Mouse (Mus musculus): ENCODE measurements around the gene Klc4.

Klc4 gene

DNA sequence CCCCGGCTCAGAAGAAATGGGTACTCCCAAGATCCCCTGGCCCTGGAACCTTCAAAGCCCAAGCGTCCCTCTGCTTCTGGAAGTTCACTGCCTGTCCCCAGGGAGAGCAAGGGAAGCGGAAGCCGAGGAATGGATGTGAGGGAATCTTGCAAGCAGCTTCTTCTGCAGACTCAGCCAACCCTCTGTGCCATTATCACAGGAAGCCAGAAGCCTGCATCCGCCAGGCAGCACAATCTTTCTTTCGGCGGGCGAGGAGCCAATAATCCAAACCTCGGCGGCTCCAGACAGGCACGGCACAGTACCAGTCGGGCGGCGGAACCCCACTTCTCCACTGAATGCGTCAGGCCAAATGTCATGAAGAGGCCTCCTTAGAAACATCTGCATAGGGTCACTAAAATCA lies 24.5 kb downstream of the Klc4 start:
- no peak for DNase-seq (ENCODE audit: low read depth, low spot score)

DNA sequence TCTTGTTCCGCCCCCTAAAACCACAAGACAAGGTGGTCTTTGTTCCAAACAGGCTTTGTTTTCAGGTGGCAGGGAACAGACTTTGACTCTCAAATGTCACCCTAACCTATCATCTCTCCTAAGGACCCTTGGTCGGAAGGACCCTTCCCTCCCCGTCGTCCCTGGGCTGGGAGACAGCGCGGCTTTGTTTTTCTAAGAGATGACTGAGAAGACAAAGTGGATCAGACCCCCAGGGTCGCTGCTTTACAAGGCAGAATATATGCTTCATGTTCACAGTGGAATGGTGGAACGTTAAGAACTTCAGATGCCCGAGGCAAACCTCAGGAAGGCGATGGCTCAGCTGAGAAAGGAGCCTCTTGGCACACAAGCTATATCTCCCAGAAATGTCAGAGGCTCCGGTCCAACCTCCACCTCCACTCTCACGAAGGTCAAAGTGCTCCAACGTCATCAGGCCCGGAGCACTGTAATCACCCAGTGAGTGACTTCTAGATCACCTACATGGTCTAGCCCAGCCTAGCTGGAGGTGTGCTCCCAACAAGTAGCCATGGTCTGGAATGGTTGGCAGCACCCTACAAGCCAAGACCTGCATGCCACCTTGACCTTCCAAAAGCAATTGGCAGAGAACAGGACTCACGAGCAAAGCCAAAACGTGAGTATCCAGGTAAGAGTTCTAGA lies 26.0 kb downstream of the Klc4 start:
- DNase-seq (ENCODE audit: low read depth, low spot score): no peak

DNA sequence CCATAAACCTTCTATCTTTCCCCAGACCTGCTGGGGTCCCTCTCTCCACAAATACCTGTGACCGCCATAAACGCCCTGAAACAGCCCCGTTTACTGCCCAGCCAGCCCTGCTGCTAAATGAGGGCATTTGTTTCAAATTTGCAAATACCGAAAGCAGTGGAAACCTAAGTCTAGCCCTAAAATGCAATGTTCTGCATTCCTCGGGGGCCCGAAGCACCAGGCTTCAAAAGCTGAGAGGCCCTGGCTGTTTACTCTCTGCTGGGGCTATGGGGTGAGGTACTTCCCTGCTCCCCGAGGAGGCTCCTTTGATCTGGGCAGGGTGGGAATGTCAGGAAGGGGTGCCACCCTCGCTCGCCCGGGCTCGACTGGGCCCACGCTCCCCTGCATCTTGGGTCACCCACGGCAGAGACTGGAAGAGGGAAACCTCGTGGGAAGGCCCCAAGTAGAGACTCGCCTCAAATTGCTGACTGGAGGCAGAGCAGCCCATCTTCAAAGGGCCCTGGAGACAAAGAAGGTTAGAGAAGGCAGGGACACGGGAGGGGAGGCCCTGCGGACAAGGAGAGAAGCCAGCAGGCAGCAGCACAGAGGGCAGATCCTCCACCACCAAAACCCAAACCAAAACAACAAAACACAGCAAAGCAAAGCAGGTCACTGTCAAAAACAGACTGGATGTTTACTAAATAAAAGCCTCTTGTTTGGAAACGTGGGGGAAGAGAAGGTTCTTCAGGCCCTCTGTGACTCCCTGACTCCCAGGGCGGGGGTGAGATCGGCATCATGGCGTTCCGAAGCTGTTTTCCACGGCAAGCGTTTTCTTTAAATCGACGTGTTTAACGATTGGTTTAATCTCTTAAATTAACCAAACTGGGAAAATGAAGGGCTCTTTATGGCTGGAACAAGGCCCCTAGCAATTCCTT lies 26.8 kb downstream of the Klc4 start:
- DNase-seq (ENCODE audit: low read depth, low spot score): no peak

DNA sequence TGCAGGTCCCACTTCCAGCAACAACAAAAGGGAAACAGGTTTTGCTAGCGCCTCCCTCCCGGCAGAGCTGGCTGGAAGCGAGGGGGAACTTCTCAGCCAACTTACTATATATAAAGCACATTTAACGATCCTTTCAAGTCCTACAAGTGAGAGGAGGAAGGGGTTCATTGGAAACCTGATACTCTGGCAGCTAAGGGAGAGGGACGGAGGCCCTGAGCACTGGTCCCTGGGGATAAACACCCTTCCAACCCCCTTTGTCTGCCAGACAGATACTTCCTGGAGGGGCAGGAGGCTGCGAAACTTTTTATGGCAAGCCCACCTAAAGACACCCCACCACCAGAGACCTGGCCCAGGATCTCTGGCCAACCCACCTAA lies 27.4 kb downstream of the Klc4 start:
- no peak for DNase-seq (ENCODE audit: low read depth, low spot score)

- DNase-seq (ENCODE audit: low read depth, low spot score): no peak
These were observed 28.0 kb downstream of the Klc4 start for GRCm38 (mm10) chr17:46617799-46618198.

GRCm38 (mm10) chr17:46613229-46613628 lies 32.6 kb downstream of the Klc4 start:
- no peak for DNase-seq (ENCODE audit: low read depth, low spot score)

DNA sequence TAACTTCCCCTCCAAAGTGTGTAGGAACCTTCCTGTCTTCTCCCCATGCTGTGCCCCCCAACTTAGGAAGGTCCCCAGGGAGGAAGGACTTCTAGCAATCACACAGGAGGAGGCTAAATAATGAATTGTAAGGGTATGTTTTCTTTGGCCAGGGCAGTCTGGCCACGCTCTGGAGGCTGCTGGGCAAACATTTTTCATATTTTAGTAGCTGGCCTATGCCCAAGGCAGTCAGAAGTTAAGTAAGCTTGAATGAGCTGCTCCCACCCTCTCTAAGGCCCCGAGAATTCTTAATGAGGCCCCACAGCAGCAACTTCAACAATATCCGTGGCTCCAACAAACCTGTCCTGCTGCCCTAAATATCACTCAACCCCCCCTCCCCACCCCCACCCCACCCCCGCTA lies 33.0 kb downstream of the Klc4 start:
- DNase-seq (ENCODE audit: low read depth, low spot score): no peak

DNA sequence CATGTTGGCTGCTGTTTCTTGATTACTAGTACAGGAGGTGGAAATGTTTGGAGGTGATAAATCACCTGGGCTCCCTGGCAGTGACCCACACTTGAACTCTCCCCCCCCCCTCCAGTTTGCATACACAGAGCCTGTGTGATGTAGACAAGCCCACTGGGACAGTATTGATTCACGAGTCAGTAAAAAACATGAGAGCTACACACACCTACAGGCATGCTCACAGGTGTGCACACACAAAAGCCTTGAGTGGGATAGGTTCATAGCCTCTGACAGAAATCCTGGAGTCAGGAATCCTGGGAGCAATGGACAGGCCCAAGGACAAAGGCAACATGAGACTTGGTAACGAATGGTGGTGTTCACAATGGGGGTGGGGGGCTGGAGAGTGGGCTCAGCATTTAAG lies 33.6 kb downstream of the Klc4 start:
- DNase-seq (ENCODE audit: low read depth, low spot score): no peak

- no peak for DNase-seq (ENCODE audit: low read depth, low spot score)
These were observed 34.5 kb downstream of the Klc4 start for GRCm38 (mm10) chr17:46611316-46611715.

- no peak for DNase-seq (ENCODE audit: low read depth, low spot score)
These were observed 35.9 kb downstream of the Klc4 start for GRCm38 (mm10) chr17:46609721-46610514.

- DNase-seq (ENCODE audit: low read depth, low spot score): no peak
These were observed 39.8 kb downstream of the Klc4 start for GRCm38 (mm10) chr17:46605987-46606386.

GRCm38 (mm10) chr17:46605126-46605525 lies 40.7 kb downstream of the Klc4 start:
- no peak for DNase-seq (ENCODE audit: low read depth, low spot score)

DNA sequence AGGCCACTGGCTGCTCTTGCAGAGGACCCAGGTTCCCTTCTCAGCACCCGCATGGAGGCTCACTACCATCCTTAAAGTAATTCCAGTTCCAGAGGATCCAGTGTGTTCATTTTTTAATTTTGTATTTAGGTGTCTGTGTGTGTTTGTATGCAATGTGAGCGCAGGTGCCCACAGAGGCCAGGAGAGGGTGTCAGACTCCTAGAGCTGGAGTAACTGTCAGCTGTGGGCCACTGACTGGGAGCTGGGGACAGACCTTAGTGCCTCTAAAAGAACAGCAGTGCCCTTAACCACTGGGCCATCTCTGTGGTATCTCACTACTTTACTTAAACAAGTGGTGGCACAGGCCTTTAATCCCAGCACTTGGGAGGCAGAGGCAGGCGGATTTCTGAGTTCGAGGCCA lies 42.6 kb downstream of the Klc4 start:
- no peak for DNase-seq (ENCODE audit: low read depth, low spot score)

- DNase-seq (ENCODE audit: low read depth, low spot score): no peak
These were observed 43.6 kb downstream of the Klc4 start for GRCm38 (mm10) chr17:46602212-46602611.

DNA sequence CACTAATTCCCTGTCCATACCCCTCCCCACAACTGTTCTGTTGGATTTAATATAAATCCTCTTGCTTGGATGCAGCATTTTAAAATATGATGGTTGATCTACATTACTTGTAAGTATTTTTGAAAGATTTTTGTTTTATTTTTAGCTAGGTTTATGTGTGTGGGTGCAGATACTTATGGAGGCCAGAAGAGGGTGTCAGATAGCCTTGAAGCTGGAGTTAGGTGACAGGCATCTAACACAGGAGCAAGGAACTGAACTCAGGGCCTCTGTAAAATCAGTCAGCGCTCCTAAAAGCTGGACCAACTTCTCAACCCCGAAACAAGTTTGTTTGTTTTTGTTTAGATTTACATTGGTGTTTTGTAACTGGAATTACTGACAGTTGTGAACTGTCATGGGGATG lies 45.3 kb downstream of the Klc4 start:
- no peak for DNase-seq (ENCODE audit: low read depth, low spot score)

DNA sequence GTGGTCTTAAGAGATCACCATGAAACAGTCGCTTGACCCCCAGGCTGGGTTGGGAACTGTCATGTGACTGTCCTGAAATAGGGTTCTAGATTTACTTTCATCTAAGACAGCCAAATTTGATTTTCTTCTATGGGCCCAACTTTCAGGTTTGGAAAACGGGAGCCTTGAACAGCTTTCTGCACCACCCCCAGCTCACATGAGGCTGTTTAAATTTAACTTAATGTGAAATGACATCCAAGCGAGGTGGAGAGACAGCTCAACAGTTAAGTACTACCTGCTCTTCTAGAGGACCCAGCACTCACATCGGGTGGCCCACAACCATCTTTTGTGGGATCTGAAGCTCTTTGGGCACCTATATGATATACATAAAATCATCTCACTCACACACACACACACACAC lies 46.9 kb downstream of the Klc4 start:
- DNase-seq (ENCODE audit: low read depth, low spot score): no peak

DNA sequence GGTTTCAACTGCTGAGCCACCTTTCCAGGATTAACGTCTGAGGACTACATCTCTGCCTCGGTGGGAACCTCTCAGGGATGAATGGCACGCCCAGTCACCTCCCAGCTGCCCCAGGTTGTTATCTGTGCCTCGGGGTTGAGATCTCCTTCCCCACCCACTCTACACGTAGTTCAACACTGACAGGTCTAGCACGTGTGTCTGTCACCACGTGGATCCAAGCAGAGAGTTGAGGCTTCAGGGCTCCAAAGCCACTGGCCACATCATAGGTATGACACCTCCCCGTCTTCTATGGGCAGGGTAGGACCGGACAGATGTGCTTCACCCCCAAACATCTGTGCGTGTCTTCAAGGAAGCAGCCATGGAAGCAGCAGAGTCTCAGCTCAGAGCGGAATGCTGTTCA lies 47.9 kb downstream of the Klc4 start:
- DNase-seq (ENCODE audit: low read depth, low spot score): no peak

- no peak for DNase-seq (ENCODE audit: low read depth, low spot score)
These were observed 50.5 kb downstream of the Klc4 start for GRCm38 (mm10) chr17:46595336-46595735.

- no peak for DNase-seq (ENCODE audit: low read depth, low spot score)
These were observed 51.2 kb downstream of the Klc4 start for GRCm38 (mm10) chr17:46594606-46595005.

DNA sequence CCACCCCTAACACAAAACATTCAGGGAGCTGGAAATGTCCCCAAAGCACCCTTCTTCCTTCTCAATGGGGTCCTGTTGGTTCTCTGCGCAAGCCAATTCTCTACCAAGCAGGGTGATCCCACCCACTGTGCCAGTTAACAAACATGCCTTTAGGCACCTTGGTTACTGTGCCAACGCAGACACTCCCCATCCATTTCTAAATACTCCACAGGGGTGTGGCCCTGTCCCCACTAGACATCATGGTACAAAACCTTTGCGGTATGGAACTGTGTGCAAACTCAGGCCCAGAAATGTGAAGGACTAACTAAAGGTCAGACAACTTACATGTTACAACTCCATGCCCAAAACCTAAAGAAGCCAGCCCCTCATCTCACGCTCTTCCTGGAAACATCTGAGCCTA lies 52.7 kb downstream of the Klc4 start:
- DNase-seq (ENCODE audit: low read depth, low spot score): no peak

DNA sequence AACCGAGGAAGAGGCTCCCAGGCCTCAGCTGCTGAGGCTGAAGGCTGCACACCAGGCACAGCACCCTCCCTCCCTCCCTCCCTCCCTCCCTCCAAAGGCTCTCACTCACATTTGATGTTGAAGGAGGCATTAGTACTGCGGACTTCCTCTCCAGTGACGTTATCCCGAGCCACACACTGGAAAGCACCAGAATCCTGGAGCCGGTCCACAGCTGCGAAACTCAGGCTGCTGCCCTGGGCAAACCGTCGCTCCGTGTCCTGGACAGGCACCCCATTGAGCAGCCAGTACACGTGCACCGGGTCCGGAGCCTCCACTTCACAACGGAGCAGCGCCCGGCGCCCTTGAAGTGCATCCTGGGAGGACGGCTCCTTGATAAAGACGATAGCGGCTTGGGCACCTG lies 54.4 kb downstream of the Klc4 start:
- no peak for DNase-seq (ENCODE audit: low read depth, low spot score)

- DNase-seq (ENCODE audit: low read depth, low spot score): no peak
These were observed 55.4 kb downstream of the Klc4 start for GRCm38 (mm10) chr17:46590439-46590838.

Data from embryo, embryonic 11.5 days (tissue).